Mouse (Mus musculus) thymus, adult 2 months (tissue): ENCODE results near the gene Aqp3.

Experiments
- CTCF ChIP-seq: fragments of 200-500 bp; IDR thresholded peaks from 2 replicates; pipeline ENCODE4 v1.5.1; 2012; ENCODE audit warnings: mild to moderate bottlenecking, control low read depth, low read length, moderate library complexity, borderline replicate concordance; ENCODE audit not compliant: control insufficient read depth, poor library complexity, insufficient read depth; ENCODE audit errors: extremely low read depth
- POLR2A ChIP-seq: fragments of 200-500 bp; IDR thresholded peaks from 2 replicates; pipeline ENCODE4 v1.6.1; 2012; ENCODE audit warnings: mild to moderate bottlenecking, low read length, control low read depth, moderate library complexity; ENCODE audit not compliant: control insufficient read depth, poor library complexity, insufficient read depth; ENCODE audit errors: extremely low read depth

DNA sequence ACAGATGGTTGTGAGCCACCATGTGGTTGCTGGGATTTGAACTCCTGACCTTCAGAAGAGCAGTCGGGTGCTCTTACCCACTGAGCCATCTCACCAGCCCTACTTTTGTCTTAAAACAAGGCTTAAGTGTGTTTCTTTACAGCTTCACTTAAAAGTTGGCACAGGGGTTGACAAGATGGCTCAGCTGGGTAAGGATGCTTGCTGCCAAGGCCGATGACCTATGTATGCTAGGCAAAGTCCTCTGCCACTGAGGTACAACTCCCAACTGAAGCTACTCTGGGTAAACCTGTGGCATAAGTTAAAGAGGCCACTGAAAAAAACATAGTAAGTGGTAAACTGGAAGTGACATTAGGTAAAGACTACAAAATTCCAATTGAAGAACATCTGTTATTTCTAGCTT lies 44.6 kb upstream of the Aqp3 start:
- TF ChIP-seq POLR2A, result no peak
- TF ChIP-seq CTCF, result no peak
